Mouse (Mus musculus) CH12.LX (cell line): ENCODE measurements at regions not wholly inside any gene's neighbourhood (a gene's known extent, or its start where the extent isn't known, plus 50 kb on each side); places are given as distances from the start of the nearest gene placed in this dataset.

ENCODE experiments used
- DNase-seq: peaks from one replicate; pipeline ENCODE4 v3.0.0-alpha.2; 2013; ENCODE audit errors: extremely low read depth
- H3K27ac ChIP-seq: 2 replicates; pipeline ENCODE4 v1.5.1; 2012; ENCODE audit warnings: low read depth, mild to moderate bottlenecking, control low read depth, moderate library complexity; ENCODE audit not compliant: insufficient read depth
- H3K27me3 ChIP-seq: replicated peaks from 2 replicates; pipeline ENCODE3; 2012; ENCODE audit warnings: inconsistent platforms
- H3K36me3 ChIP-seq, 2 experiments: replicated peaks in 1 of 2; 2 replicates each; pipeline versions ENCODE3 to v1.6.1; 2012; ENCODE audit warnings: inconsistent platforms in 1 of 2, low read length in 1 of 2, mild to moderate bottlenecking in 1 of 2, mixed read lengths in 1 of 2, moderate library complexity in 1 of 2; ENCODE audit not compliant: control insufficient read depth in 1 of 2, insufficient read depth in 1 of 2
- H3K4me1 ChIP-seq, 2 experiments: 2 replicates each; pipeline ENCODE4 v1.6.1; 2012; ENCODE audit warnings: inconsistent platforms in 1 of 2, moderate library complexity in 1 of 2; ENCODE audit not compliant: insufficient read depth in 2 of 2, control insufficient read depth in 1 of 2
- H3K4me2 ChIP-seq: 2 replicates; pipeline ENCODE4 v1.6.1; 2012; ENCODE audit warnings: low read depth, mild to moderate bottlenecking, control low read depth; ENCODE audit not compliant: poor library complexity, insufficient read depth, severe bottlenecking
- H3K4me3 ChIP-seq, 3 experiments: fragments of 150-350 bp in 1 of 3; sonication (generic) in 1 of 3; replicated peaks in 1 of 3; 2 replicates each; pipeline versions ENCODE3 to v1.5.1; 2011 to 2012; ENCODE audit warnings: low read depth in 2 of 3, low read length in 2 of 3, mild to moderate bottlenecking in 2 of 3, moderate library complexity in 2 of 3, control low read depth in 1 of 3, improper control_type of control experiment in 1 of 3, inconsistent platforms in 1 of 3, mixed read lengths in 1 of 3; ENCODE audit not compliant: poor library complexity in 1 of 3
- H3K79me2 ChIP-seq: replicated peaks from 2 replicates; pipeline ENCODE4 v1.6.1; 2012; ENCODE audit warnings: mild to moderate bottlenecking, moderate library complexity; ENCODE audit not compliant: control insufficient read depth, poor library complexity, insufficient read depth, severe bottlenecking; ENCODE audit errors: extremely low read depth
- H3K9ac ChIP-seq: 2 replicates; pipeline ENCODE4 v1.6.1; 2012; ENCODE audit warnings: low read depth, mild to moderate bottlenecking, control low read depth, moderate library complexity; ENCODE audit not compliant: insufficient read depth
- H3K9me3 ChIP-seq: replicated peaks from 2 replicates; pipeline ENCODE3; 2012; ENCODE audit warnings: low read length, inconsistent platforms, mixed read lengths
- BHLHE40 ChIP-seq: IDR thresholded peaks from 2 replicates; pipeline ENCODE4 v1.6.1; 2011; ENCODE audit warnings: mild to moderate bottlenecking, low read depth, low read length, improper control_type of control experiment
- CTCF ChIP-seq, 2 experiments: IDR thresholded peaks in 1 of 2; conservative IDR thresholded peaks in 1 of 2; 2 replicates each; pipeline ENCODE4 v1.5.1; 2011 to 2012; ENCODE audit warnings: low read depth in 2 of 2, low read length in 2 of 2, improper control_type of control experiment in 1 of 2, inconsistent platforms in 1 of 2, mild to moderate bottlenecking in 1 of 2, moderate library complexity in 1 of 2
- E2F4 ChIP-seq: IDR thresholded peaks from 2 replicates; pipeline ENCODE4 v1.6.1; 2011; ENCODE audit warnings: low read depth, low read length, improper control_type of control experiment; ENCODE audit not compliant: insufficient replicate concordance
- ELF1 ChIP-seq: IDR thresholded peaks from 2 replicates; pipeline ENCODE4 v1.6.1; 2014; ENCODE audit warnings: low read depth, mild to moderate bottlenecking, inconsistent platforms, low read length, improper control_type of control experiment
- HCFC1 ChIP-seq: IDR thresholded peaks from 2 replicates; pipeline ENCODE4 v1.6.1; 2012; ENCODE audit warnings: low read depth, mild to moderate bottlenecking, inconsistent platforms, low read length, improper control_type of control experiment
- JUN ChIP-seq: IDR thresholded peaks from 2 replicates; pipeline ENCODE4 v1.6.1; 2011; ENCODE audit warnings: low read depth, mild to moderate bottlenecking, low read length, improper control_type of control experiment, moderate library complexity; ENCODE audit not compliant: insufficient read depth
- KAT2A ChIP-seq: IDR thresholded peaks from 2 replicates; pipeline ENCODE4 v1.6.1; 2012; ENCODE audit warnings: low read length, improper control_type of control experiment, inconsistent platforms; ENCODE audit not compliant: insufficient replicate concordance
- MAX ChIP-seq: IDR thresholded peaks from 2 replicates; pipeline ENCODE4 v1.6.1; 2011; ENCODE audit warnings: low read length, improper control_type of control experiment
- MXI1 ChIP-seq: IDR thresholded peaks from 2 replicates; pipeline ENCODE4 v1.6.1; 2011; ENCODE audit warnings: mild to moderate bottlenecking, low read depth, low read length, improper control_type of control experiment
- MYC ChIP-seq: IDR thresholded peaks from 2 replicates; pipeline ENCODE4 v1.6.1; 2011; ENCODE audit warnings: low read depth, mild to moderate bottlenecking, improper control_type of control experiment, low read length
- PAX5 ChIP-seq: IDR thresholded peaks from 2 replicates; pipeline ENCODE4 v1.6.1; 2012; ENCODE audit warnings: low read length, inconsistent platforms, mixed read lengths
- POLR2A ChIP-seq: IDR thresholded peaks from 2 replicates; pipeline ENCODE4 v1.6.1; 2011; ENCODE audit warnings: low read depth, mild to moderate bottlenecking, improper control_type of control experiment, low read length
- POLR2AphosphoS2 ChIP-seq: IDR thresholded peaks from 2 replicates; pipeline ENCODE4 v1.6.1; 2011; ENCODE audit warnings: low read depth, low read length, improper control_type of control experiment
- RAD21 ChIP-seq: IDR thresholded peaks from 2 replicates; pipeline ENCODE4 v1.6.1; 2011; ENCODE audit warnings: low read depth, mild to moderate bottlenecking, low read length, improper control_type of control experiment, moderate library complexity
- RCOR1 ChIP-seq: conservative IDR thresholded peaks from 2 replicates; pipeline ENCODE4 v1.6.1; 2012; ENCODE audit warnings: low read depth, mild to moderate bottlenecking, inconsistent platforms, low read length, improper control_type of control experiment
- TCF12 ChIP-seq: IDR thresholded peaks from 2 replicates; pipeline ENCODE4 v1.6.1; 2014; ENCODE audit warnings: low read depth, mild to moderate bottlenecking, inconsistent platforms, low read length, improper control_type of control experiment
- UBTF ChIP-seq: IDR thresholded peaks from 2 replicates; pipeline ENCODE4 v1.6.1; 2012; ENCODE audit warnings: low read depth, mild to moderate bottlenecking, inconsistent platforms, low read length, improper control_type of control experiment, moderate library complexity
- USF1 ChIP-seq: IDR thresholded peaks from 2 replicates; pipeline ENCODE4 v1.6.1; 2014; ENCODE audit warnings: low read depth, mild to moderate bottlenecking, inconsistent platforms, low read length, improper control_type of control experiment
- ZKSCAN1 ChIP-seq: IDR thresholded peaks from 2 replicates; pipeline ENCODE4 v1.6.1; 2012; ENCODE audit warnings: low read depth, inconsistent platforms, low read length, improper control_type of control experiment, borderline replicate concordance
- ZMIZ1 ChIP-seq: IDR thresholded peaks from 2 replicates; pipeline ENCODE4 v1.6.1; 2012; ENCODE audit warnings: low read depth, mild to moderate bottlenecking, inconsistent platforms, low read length, improper control_type of control experiment
- ZNF384 ChIP-seq: IDR thresholded peaks from 2 replicates; pipeline ENCODE4 v1.6.1; 2012; ENCODE audit warnings: low read depth, low read length, improper control_type of control experiment, inconsistent platforms
- dilution Hi-C: fragments of 300-500 bp; cut with MboI; formaldehyde crosslinking; loops from 2 replicates; pipeline ENCODE4 v1.14.3; 2020; ENCODE audit warnings: low sequenced_read_pairs; ENCODE audit not compliant: extremely low pct_unique_long_range_greater_than_20kb, extremely low pct_ligation_motif_present
- in situ Hi-C: fragments of 300-500 bp; cut with MboI; formaldehyde crosslinking; loops from 3 replicates; pipeline ENCODE4 v1.14.3; 2019; ENCODE audit warnings: low sequenced_read_pairs, low pct_ligation_motif_present, low pct_unique_long_range_greater_than_20kb, mixed read lengths

GRCm38 (mm10) chr14:106199536-106200319 lies 93.7 kb downstream of the Trim52 start:
- Histone ChIP-seq H3K9ac (no peak overlapping the region), H3K4me1 (no peaks in the 10 kb centered on the region), H3K27me3 (no peaks in the 10 kb centered on the region), H3K9me3 (peaks cover 6% of the 10 kb centered on the region), H3K4me2 (no peak overlapping the region), H3K36me3 (no peaks in the 10 kb centered on the region), H3K79me2 (no peaks in the 10 kb centered on the region), H3K27ac (no peak overlapping the region), H3K4me3 (no peak overlapping the region)
- in situ Hi-C loops, result no loop called here
- DNase-seq, result no peak
- dilution Hi-C loops, result no loop called here
- TF ChIP-seq TCF12 (no peak), ZKSCAN1 (no peak), PAX5 (no peak), MYC (no peak), RCOR1 (no peak), RAD21 (no peak), POLR2A (no peak), POLR2AphosphoS2 (no peak), ZMIZ1 (no peak), BHLHE40 (no peak), MXI1 (no peak)

GRCm38 (mm10) chr14:106211062-106211461 lies 105.1 kb downstream of the Trim52 start:
- Histone ChIP-seq H3K79me2 (no peaks in the 10 kb centered on the region), H3K9me3 (peaks cover 3% of the 10 kb centered on the region), H3K36me3 (no peaks in the 10 kb centered on the region), H3K27me3 (no peaks in the 10 kb centered on the region), H3K4me1 (no peaks in the 10 kb centered on the region), H3K27ac (no peak overlapping the region), H3K4me2 (no peak overlapping the region), H3K4me3 (no peak overlapping the region), H3K9ac (no peak overlapping the region)
- no peak for TF ChIP-seq ZKSCAN1
- TF ChIP-seq ZNF384, result no peak
- no peak for TF ChIP-seq UBTF
- in situ Hi-C loops, result no loop called here
- dilution Hi-C loops, result no loop called here
- no peak for DNase-seq

DNA sequence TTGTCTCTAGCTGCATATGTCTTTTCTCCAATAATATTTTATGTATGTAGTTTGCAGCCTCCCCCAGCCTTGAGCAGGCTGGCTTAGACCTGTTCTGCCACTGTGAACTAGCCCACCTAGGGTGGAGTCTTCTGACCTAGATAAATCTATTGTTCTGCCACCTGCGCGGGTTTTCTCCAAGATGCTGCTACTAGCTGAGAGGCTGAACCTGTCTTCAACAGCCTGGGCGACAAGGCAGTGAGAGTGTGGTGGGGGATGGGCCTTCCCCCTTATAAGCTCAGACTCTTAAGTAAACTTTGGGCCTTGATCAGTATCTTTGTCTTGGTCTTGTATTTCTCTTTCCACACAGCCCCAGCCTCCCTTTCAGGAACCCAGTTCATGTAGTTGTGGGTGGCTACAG lies 111.7 kb downstream of the Trim52 start:
- no peaks in the 10 kb centered on the region for H3K79me2 ChIP-seq
- TF ChIP-seq JUN (no peak), CTCF (conservative IDR thresholded peaks at IDR 0.05 in 1 of 2, IDR thresholded peaks at IDR 0.05 in 1 of 2; ENCODE audit: low read depth in 2 of 2, low read length in 2 of 2) (no peak), MXI1 (no peak), USF1 (no peak), KAT2A (no peak), HCFC1 (no peak), BHLHE40 (no peak), RCOR1 (no peak), E2F4 (no peak), ELF1 (no peak), MAX (no peak)
- no peak overlapping the region for H3K4me2 ChIP-seq
- no peak for DNase-seq
- no peaks in the 10 kb centered on the region for H3K9me3 ChIP-seq
- no peaks in the 10 kb centered on the region for H3K36me3 ChIP-seq
- H3K27me3 ChIP-seq, result no peaks in the 10 kb centered on the region
- in situ Hi-C loops (no loop called here), dilution Hi-C loops (no loop called here)
- no peak overlapping the region for H3K27ac ChIP-seq
- no peak overlapping the region for H3K4me3 ChIP-seq
- H3K9ac ChIP-seq, result no peak overlapping the region
- H3K4me1 ChIP-seq, result no peaks in the 10 kb centered on the region
